Mouse (Mus musculus): ENCODE measurements at regions not wholly inside any gene's neighbourhood (a gene's known extent, or its start where the extent isn't known, plus 50 kb on each side); places are given as distances from the start of the nearest gene placed in this dataset.

- intact Hi-C loops (cut with DNase I; ENCODE audit: low total_unique reads): no loop called here
- DNase-seq: no peak
Measured at GRCm38 (mm10) chr5:75880088-75880684, 98.1 kb downstream of the Kdr start.

- no peak for DNase-seq
- intact Hi-C loops (cut with DNase I; ENCODE audit: low total_unique reads): no loop called here
Measured at GRCm38 (mm10) chr5:75878361-75878760, 99.9 kb downstream of the Kdr start.

GRCm38 (mm10) chr5:75877609-75877971 is 100.7 kb downstream of the Kdr start:
- intact Hi-C loops (cut with DNase I; ENCODE audit: low total_unique reads): no loop called here
- no peak for DNase-seq

- intact Hi-C loops (cut with DNase I; ENCODE audit: low total_unique reads): no loop called here
- DNase-seq: no peak
Measured at GRCm38 (mm10) chr5:75876871-75877608, 101.2 kb downstream of the Kdr start.

GRCm38 (mm10) chr5:75871120-75871519 is 107.1 kb downstream of the Kdr start:
- intact Hi-C loops (cut with DNase I; ENCODE audit: low total_unique reads): no loop called here
- DNase-seq: peak; percentile 77

- intact Hi-C loops (cut with DNase I; ENCODE audit: low total_unique reads): no loop called here
Measured at GRCm38 (mm10) chr5:75870666-75871065, 107.6 kb downstream of the Kdr start.

GRCm38 (mm10) chr5:75869535-75869934 is 108.7 kb downstream of the Kdr start:
- intact Hi-C loops (cut with DNase I; ENCODE audit: low total_unique reads): loop anchor here (10.0 kb wide), 1 partner anchor 545 kb away; no protein-coding TSS in a partner anchor
- no peak for DNase-seq

More at GRCm38 (mm10) chr5:75870666-75871065, 107.6 kb downstream of the Kdr start:
- no peak for DNase-seq

- no peak for DNase-seq
Measured at GRCm38 (mm10) chr5:75865096-75865495, 113.2 kb downstream of the Kdr start.

GRCm38 (mm10) chr5:75863358-75863757 is 114.9 kb downstream of the Kdr start:
- intact Hi-C loops (cut with DNase I; ENCODE audit: low total_unique reads): loop anchor here (5.0 to 10.0 kb wide), 2 partner anchors 259 to 551 kb away; no protein-coding TSS in a partner anchor
- no peak for DNase-seq

More at GRCm38 (mm10) chr5:75865096-75865495, 113.2 kb downstream of the Kdr start:
- intact Hi-C loops (cut with DNase I; ENCODE audit: low total_unique reads): loop anchor here (10.0 kb wide), 1 partner anchor 550 kb away; no protein-coding TSS in a partner anchor

- peak; percentile 48 for DNase-seq
- intact Hi-C loops (cut with DNase I; ENCODE audit: low total_unique reads): loop anchor here (5.0 to 10.0 kb wide), 2 partner anchors 260 to 552 kb away; no protein-coding TSS in a partner anchor
Measured at GRCm38 (mm10) chr5:75862630-75862991, 115.6 kb downstream of the Kdr start.

- intact Hi-C loops (cut with DNase I; ENCODE audit: low total_unique reads): loop anchor here (5.0 to 10.0 kb wide), 2 partner anchors 260 to 553 kb away; no protein-coding TSS in a partner anchor
- DNase-seq: no peak
Measured at GRCm38 (mm10) chr5:75861916-75862629, 116.2 kb downstream of the Kdr start.

- intact Hi-C loops (cut with DNase I; ENCODE audit: low total_unique reads): loop anchor here (10.0 kb wide), 2 partner anchors 285 to 645 kb away; partner anchors contain the start of gene Kit
Measured at GRCm38 (mm10) chr5:75859316-75859836, 118.9 kb downstream of the Kdr start.

GRCm38 (mm10) chr5:75850855-75851254 is 127.4 kb downstream of the Kdr start:
- intact Hi-C loops (cut with DNase I; ENCODE audit: low total_unique reads): loop anchor here (10.0 kb wide), 2 partner anchors 276 to 636 kb away; partner anchors contain the start of gene Kit
- no peak for DNase-seq

More at GRCm38 (mm10) chr5:75859316-75859836, 118.9 kb downstream of the Kdr start:
- no peak for DNase-seq

GRCm38 (mm10) chr5:75847966-75848365 is 130.3 kb downstream of the Kdr start:
- no peak for DNase-seq
- intact Hi-C loops (cut with DNase I; ENCODE audit: low total_unique reads): no loop called here

- intact Hi-C loops (cut with DNase I; ENCODE audit: low total_unique reads): no loop called here
- DNase-seq: no peak
Measured at GRCm38 (mm10) chr5:75847341-75847740, 130.9 kb downstream of the Kdr start.

- DNase-seq: no peak
- intact Hi-C loops (cut with DNase I; ENCODE audit: low total_unique reads): no loop called here
Measured at GRCm38 (mm10) chr5:75846016-75846415, 132.2 kb downstream of the Kdr start.

GRCm38 (mm10) chr5:75843807-75844206 is 134.5 kb downstream of the Kdr start:
- no peak for DNase-seq
- intact Hi-C loops (cut with DNase I; ENCODE audit: low total_unique reads): no loop called here

GRCm38 (mm10) chr5:75840421-75840820 is 137.8 kb downstream of the Kdr start:
- intact Hi-C loops (cut with DNase I; ENCODE audit: low total_unique reads): no loop called here
- DNase-seq: no peak

- intact Hi-C loops (cut with DNase I; ENCODE audit: low total_unique reads): no loop called here
- DNase-seq: peak; percentile 41
Measured at GRCm38 (mm10) chr5:75835556-75835961, 142.7 kb downstream of the Kdr start.

Data from gastrocnemius, postnatal 14 days (tissue).